Mouse (Mus musculus) MEL (cell line): ENCODE results near the gene Jmjd7.

ENCODE experiments used
- BHLHE40 ChIP-seq: IDR thresholded peaks from 2 replicates; pipeline ENCODE4 v1.6.1; 2012; ENCODE audit warnings: low read depth, mild to moderate bottlenecking, inconsistent platforms, low read length, improper control_type of control experiment, borderline replicate concordance
- CTCF ChIP-seq, 3 experiments: IDR thresholded peaks in 2 of 3; conservative IDR thresholded peaks in 1 of 3; 2 replicates each; pipeline ENCODE4 v1.5.1; 2011 to 2012; ENCODE audit warnings: low read length in 3 of 3, low read depth in 2 of 3, mild to moderate bottlenecking in 2 of 3, improper control_type of control experiment in 1 of 3, inconsistent platforms in 1 of 3, mixed read lengths in 1 of 3, moderate library complexity in 1 of 3; ENCODE audit not compliant: control insufficient read depth in 1 of 3, insufficient read depth in 1 of 3, poor library complexity in 1 of 3, severe bottlenecking in 1 of 3
- E2F4 ChIP-seq: IDR thresholded peaks from 2 replicates; pipeline ENCODE4 v1.6.1; 2011; ENCODE audit warnings: low read depth, low read length, improper control_type of control experiment, borderline replicate concordance
- POLR2A ChIP-seq, 2 experiments: IDR thresholded peaks; 2 replicates each; pipeline ENCODE4 v1.6.1; 2011 to 2012; ENCODE audit warnings: low read length in 2 of 2, mild to moderate bottlenecking in 2 of 2, control low read depth in 1 of 2, improper control_type of control experiment in 1 of 2, low read depth in 1 of 2, moderate library complexity in 1 of 2; ENCODE audit not compliant: control insufficient read depth in 1 of 2, insufficient read depth in 1 of 2, poor library complexity in 1 of 2
- SIN3A ChIP-seq: IDR thresholded peaks from 2 replicates; pipeline ENCODE4 v1.6.1; 2012; ENCODE audit warnings: low read length, improper control_type of control experiment, inconsistent platforms
- TAL1 ChIP-seq: IDR thresholded peaks from 2 replicates; pipeline ENCODE4 v1.6.1; 2012; ENCODE audit warnings: mild to moderate bottlenecking, inconsistent platforms, low read length, moderate library complexity, mixed read lengths
- USF1 ChIP-seq: IDR thresholded peaks from 2 replicates; pipeline ENCODE4 v1.6.1; 2014; ENCODE audit warnings: low read depth, mild to moderate bottlenecking, inconsistent platforms, low read length, improper control_type of control experiment, moderate library complexity

GRCm38 (mm10) chr2:120044676-120045075, 17.4 kb downstream of the Jmjd7 start:
- TF ChIP-seq TAL1 (no peak), CTCF (IDR thresholded peaks at IDR 0.05 in 2 of 3, conservative IDR thresholded peaks at IDR 0.05 in 1 of 3; ENCODE audit: control insufficient read depth in 1 of 3, insufficient read depth in 1 of 3, low read depth in 2 of 3, low read length in 3 of 3, poor library complexity in 1 of 3, severe bottlenecking in 1 of 3) (no peak), POLR2A (IDR thresholded peaks at IDR 0.05; ENCODE audit: control insufficient read depth in 1 of 2, insufficient read depth in 1 of 2, low read depth in 1 of 2, low read length in 2 of 2, poor library complexity in 1 of 2) (no peak), E2F4 (no peak), BHLHE40 (no peak), USF1 (no peak), SIN3A (no peak)
